Mouse (Mus musculus): ENCODE data around the gene Mgmt. TPM values are rescaled to one million over a fixed set of nuclear protein-coding genes. Genes with fewer than 3 reads are reported as not detected.

Gene Mgmt
- total RNA-seq, 2 experiments from 2014 or later = 2.4 TPM

DNA sequence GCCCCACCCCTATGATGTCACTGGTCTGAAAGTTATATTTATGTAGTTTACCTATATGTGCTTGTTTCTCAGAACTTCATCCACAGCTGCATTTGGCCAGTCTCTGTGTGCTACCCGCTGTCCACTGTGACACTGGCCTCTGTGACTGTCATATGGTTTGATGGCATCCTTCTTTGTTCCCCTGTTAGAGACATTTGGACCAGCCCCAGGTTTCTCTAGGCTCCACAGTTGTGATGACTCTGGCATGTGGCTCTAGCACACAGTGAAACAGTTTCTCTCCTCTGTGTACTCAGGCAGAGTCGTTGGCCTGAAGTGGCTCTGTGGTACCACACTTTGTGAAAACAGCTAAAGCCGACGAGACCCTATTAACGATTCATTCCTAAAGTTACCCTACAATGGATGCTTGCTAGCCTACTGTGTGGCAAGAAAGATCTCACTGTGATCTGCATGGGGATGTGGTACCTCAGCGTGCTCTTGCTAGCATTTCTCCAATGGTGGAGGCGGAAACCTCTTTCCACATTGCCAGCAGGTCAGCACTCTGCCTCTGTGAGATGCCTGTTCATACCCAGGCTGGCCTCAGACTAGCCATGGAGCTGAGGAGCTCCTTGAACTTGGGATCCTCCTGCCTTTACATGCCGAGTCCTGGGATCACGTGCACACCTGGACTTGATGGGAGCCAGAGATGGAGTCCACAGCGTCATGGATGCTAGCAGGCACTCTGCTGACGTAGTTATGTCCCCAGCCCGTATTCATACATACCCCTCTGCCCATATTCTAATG is 26.8 kb downstream of the Mgmt start:
- Histone ChIP-seq H3K27ac (no peak overlapping the region), H3K4me3 (no peak overlapping the region)
- DNase-seq = no peak
- TF ChIP-seq CTCF (IDR thresholded peaks at IDR 0.05) = no peak
- intact Hi-C loops (cut with DNase I) = no loop called here

DNA sequence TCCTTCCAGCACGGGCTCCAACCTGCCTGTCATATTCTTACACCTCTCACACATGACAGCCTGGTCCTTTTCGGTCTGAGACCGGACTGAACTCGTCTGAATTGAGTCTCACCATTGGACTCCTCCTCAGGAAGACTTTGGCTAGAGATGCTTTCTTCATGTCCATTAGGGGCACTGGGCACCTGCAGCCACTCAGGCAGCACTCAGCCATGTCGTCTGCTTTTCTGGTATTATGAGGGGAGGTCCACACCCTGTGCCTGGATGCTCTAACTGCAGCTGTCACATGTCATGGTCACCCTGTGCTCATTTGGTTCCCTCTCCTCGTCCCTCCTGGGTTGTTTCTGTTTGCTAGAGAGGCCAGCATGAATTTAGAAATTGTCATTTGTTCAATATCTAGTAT is 27.8 kb downstream of the Mgmt start:
- no peak overlapping the region for H3K27ac ChIP-seq
- no peak overlapping the region for H3K4me3 ChIP-seq
- DNase-seq = no peak
- no peak for TF ChIP-seq CTCF (IDR thresholded peaks at IDR 0.05)
- intact Hi-C loops (cut with DNase I) = no loop called here

DNA sequence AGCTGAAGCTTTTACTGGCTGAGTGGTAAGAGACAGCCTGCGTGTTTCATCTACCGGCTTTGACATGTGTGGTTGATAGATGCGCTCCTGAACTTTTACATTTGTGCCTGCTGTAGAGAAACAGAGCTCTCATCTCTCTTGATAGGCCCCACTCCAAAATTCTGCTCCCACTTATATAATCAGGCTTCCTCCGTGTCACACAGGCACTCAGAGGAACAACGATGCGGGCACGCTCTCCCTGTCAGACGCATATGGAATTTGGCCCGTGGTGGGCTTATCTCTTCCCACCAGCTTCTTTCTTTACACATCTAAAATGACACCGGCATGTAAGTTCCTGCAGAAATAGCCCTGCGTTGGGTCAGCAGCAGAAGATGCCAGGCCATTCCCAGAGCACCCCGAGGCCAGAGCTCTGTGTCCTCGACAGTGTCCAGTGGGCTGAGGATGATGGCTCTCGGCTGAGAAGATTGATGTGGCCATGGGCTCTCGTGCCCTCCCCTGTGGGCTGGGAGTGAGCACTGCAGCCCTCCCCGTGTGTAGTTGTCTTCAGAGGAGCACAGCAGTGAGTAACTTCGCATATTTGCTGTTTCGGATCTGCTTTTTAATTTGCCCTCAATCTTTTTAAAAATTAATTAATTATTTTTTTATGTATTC is 30.3 kb downstream of the Mgmt start:
- intact Hi-C loops (cut with DNase I) = no loop called here

DNA sequence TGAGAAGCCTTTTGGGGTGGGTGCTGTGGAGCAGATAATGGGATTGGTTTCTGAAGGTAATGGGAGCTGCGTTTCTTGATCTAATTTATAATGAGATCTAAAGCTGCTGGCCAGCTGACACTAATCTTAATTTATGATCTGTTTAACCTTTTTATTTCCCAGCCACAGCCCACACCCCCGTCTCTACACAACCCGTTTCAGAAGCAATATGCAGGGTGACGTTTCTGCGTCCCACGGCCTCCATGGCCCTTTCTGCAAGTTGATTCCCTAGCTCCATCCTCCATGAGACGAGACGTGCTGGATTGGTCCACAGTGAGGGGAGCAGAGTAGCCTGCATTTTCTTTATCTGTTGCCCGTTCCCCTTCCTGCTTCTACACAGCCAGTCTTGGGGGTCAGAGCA is 31.8 kb downstream of the Mgmt start:
- TF ChIP-seq CTCF (IDR thresholded peaks at IDR 0.05) = no peak
- Histone ChIP-seq H3K27ac (no peak overlapping the region), H3K4me3 (no peak overlapping the region)
- no peak for DNase-seq
- intact Hi-C loops (cut with DNase I) = no loop called here

More for the DNA sequence above, 30.3 kb downstream of the Mgmt start:
- no peak for DNase-seq
- H3K27ac ChIP-seq = no peak overlapping the region
- TF ChIP-seq CTCF (IDR thresholded peaks at IDR 0.05) = no peak
- H3K4me3 ChIP-seq = no peak overlapping the region

DNA sequence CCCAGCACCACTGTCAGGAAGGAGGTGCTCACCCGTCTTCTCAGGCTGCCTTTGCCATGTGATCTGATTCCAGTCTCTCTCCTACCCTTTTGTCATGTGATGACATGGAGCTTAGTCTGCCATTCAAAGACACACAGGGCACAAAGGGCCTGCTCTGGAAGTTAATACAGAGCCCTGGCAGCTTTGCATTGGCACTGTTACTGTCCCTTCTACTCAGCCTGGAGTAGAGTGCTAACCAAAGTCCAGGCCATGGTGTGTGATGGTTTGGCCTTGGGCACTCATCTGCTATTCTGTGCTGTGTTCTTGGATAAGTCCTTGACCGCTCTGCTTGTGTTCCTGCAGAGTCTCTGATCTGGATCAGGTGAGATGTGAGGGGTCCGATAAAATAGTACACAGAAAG is 36.0 kb downstream of the Mgmt start:
- intact Hi-C loops (cut with DNase I) = no loop called here
- Histone ChIP-seq H3K27ac (no peak overlapping the region), H3K4me3 (no peak overlapping the region)
- DNase-seq = no peak
- TF ChIP-seq CTCF (IDR thresholded peaks at IDR 0.05) = no peak

DNA sequence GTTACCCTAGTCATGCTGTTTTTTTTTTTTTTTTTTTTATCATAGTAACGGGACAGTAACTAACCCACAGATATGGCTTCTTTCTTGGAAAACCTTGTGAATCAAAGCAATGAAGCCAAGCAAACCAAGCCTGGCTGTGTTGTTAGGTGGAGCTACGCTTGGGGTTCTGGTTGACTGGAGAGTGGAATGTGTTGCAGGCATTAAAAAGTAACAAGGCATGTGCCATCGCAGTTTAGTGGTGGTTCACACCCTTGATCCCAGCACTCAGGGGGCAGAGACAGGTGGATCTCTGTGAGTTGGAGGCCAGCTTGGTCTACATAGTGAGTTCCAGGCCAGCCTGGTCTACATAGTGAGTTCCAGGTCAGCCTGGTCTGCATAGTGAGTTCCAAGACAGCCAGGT is 39.0 kb downstream of the Mgmt start:
- TF ChIP-seq CTCF (IDR thresholded peaks at IDR 0.05) = no peak
- Histone ChIP-seq H3K27ac (no peak overlapping the region), H3K4me3 (no peak overlapping the region)
- DNase-seq = no peak
- intact Hi-C loops (cut with DNase I) = no loop called here

DNA sequence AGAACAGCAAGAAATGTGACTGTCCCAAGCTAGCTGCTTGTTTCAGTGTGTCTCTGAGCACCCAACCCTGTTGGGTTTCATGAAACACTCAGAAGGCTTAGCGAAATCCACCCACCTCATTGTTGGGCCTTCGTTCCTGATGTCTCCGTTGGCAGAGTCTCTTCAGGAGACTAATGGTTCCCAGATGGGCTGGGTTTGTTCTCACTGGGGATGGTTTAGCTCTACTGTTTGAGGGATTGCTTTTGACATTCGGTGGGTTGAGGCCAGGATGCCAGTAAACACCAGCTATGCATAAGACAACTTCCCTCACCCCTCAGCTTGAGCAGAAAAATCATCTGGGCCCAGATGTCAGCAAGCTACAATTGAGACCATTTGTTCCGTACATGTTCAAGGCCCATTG is 39.9 kb downstream of the Mgmt start:
- H3K4me3 ChIP-seq = no peak overlapping the region
- no peak for DNase-seq
- TF ChIP-seq CTCF (IDR thresholded peaks at IDR 0.05) = no peak
- no peak overlapping the region for H3K27ac ChIP-seq
- intact Hi-C loops (cut with DNase I) = no loop called here

DNA sequence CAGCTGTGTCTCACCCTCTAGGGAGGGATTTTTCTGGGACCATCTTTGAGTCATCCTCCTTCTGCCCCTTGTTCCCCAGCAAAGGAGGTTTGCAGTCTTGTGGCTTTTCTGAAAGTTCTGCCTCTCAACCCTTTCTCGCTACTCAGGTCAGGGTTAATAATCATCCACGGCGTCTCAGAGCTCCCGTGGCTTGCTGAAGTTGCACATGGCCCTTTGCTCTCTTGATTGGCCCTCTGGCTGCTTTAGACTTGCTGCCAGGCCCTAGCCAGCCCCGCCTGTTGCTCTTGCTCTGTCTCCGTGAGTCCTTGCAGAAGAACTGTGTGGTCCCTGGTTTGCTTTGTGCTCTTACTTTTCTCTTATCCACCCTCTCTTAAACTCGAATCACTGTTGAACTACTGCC is 40.4 kb downstream of the Mgmt start:
- no peak for TF ChIP-seq CTCF (IDR thresholded peaks at IDR 0.05)
- no peak overlapping the region for H3K4me3 ChIP-seq
- no peak overlapping the region for H3K27ac ChIP-seq
- intact Hi-C loops (cut with DNase I) = no loop called here
- no peak for DNase-seq

DNA sequence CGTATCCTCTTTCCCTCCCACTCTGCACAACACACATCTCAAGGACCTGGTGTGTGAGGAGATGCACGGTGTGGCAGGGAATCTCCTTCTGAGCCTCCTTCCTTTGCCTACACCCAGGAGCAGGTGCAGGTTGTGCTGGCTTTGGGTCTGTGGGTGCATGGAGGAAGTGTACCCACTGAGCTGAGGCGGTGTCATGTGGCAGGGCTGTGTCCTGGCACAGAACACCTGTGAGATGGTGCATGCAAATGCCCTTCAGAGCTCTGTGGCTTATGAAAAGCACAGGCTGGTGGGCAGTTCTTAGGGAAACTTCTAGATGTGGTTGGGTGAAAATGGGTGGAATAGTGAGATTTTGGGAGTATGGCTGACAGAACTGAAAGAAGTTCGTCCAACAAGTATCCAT is 44.0 kb downstream of the Mgmt start:
- H3K4me3 ChIP-seq = no peak overlapping the region
- DNase-seq = no peak
- intact Hi-C loops (cut with DNase I) = no loop called here
- TF ChIP-seq CTCF (IDR thresholded peaks at IDR 0.05) = no peak
- H3K27ac ChIP-seq = no peak overlapping the region

DNA sequence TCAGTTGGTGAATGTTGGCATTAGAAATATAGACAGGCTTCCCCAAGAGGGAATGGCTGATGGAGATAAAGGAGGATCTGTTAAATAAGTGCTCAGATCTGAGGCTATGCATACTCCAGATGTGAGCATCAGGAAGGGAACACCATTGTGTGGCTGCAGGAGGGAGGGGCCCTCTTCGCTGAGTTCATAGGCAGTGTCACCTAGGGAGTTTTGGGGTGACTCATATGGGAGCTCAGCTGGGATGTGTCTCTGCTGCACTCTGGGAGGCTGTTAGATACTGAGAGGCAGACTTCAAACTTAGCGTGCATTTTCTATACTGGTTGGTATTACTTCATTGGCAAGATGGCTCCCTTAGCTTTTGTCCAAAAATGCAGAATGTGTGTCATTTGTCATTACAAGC is 48.0 kb downstream of the Mgmt start:
- H3K27ac ChIP-seq = no peak overlapping the region
- DNase-seq = no peak
- intact Hi-C loops (cut with DNase I) = no loop called here
- H3K4me3 ChIP-seq = no peak overlapping the region
- no peak for TF ChIP-seq CTCF (IDR thresholded peaks at IDR 0.05)

DNA sequence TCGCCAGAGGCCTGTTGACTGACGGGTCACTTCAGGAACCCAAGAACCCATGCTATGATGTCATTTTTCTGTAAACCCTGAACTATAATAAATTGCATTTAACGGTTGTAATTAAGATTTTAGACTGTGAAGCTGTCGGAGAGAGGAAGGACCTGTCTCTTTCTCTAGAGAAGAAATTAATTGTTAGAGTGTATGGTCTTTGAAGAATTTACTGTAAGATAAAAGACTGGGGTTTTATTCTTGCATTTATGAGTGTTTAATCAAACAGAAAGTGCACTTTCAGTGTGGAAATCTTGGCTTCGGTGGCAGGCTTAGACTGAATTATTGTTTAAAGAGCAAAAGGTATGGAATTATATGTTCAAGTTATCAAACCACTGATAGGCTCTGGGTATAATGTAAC is 49.5 kb downstream of the Mgmt start:
- intact Hi-C loops (cut with DNase I) = no loop called here
- no peak for DNase-seq
- H3K4me3 ChIP-seq = no peak overlapping the region
- no peak for TF ChIP-seq CTCF (IDR thresholded peaks at IDR 0.05)
- no peak overlapping the region for H3K27ac ChIP-seq

DNA sequence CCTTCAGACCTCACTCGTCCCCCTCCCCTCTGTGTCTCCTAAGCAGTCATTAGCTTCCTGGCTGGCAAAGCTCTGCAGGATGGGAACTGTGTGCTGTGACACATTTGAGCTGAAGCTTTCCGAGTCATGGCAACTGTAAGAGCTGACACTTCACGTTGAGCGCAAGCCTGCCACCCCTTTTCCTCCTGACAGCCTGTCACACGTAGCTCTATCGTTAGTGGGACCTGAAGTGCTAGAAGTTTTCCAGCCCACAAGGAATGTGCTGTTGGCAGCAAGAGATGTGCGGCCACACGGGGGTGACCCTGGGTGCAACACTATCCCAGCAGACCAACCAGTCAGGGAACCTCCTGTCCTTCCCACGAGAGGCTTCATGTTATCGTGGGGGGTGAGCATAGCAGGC is 51.3 kb downstream of the Mgmt start:
- intact Hi-C loops (cut with DNase I) = no loop called here
- H3K27ac ChIP-seq = no peak overlapping the region
- TF ChIP-seq CTCF (IDR thresholded peaks at IDR 0.05) = no peak
- H3K4me3 ChIP-seq = no peak overlapping the region
- no peak for DNase-seq

DNA sequence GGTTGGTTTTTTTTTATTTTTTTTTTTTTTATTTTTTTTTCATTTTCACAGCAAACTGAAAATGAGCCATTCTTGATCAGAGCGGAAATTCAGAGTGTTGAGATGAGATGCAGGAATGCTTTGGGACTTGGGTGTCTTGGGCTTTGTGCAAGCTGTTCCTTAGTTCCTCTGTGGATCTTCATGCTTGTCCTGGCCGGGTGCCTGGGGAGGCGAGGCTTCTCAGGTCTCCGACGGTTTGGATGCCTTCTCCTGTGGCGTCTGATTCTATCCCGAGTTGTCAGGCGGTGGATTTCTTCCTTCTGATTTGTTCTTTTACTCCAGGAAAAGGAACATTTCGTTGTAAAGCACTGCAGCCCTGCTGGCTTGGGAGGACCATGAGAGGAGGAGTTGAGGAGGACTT is 51.7 kb downstream of the Mgmt start:
- no peak for TF ChIP-seq CTCF (IDR thresholded peaks at IDR 0.05)
- no peak overlapping the region for H3K4me3 ChIP-seq
- peak; percentile 62 for DNase-seq
- no peak overlapping the region for H3K27ac ChIP-seq
- intact Hi-C loops (cut with DNase I) = no loop called here

DNA sequence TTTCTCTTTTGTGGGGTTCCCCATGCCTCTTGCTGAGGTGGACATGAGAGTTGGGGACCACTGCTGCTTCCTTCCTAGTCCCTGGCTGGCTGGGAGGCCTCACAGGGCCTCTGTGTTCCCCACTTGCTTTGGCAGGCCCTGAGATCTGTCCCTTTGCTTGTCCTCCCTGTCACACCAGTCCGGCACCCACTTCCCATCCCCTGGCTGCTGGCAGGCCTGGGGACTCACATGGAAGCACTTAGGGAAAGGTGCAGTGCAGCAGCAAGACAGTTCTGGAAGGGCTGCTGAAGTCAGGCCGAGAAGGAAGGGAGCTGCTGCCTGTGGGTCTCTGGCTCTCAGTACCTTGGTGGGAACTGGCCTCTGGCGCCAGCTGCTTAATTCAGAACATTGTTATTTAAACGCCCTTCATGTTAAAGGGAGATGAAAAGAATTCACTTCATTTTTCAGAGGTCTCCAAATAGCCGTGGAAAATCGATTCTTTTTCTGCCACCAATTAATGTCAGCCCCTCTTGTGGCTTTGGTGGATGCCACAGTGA is 53.9 kb downstream of the Mgmt start:
- intact Hi-C loops (cut with DNase I) = no loop called here
- no peak for DNase-seq
- no peak for TF ChIP-seq CTCF (IDR thresholded peaks at IDR 0.05)
- no peak overlapping the region for H3K27ac ChIP-seq
- H3K4me3 ChIP-seq = no peak overlapping the region

All from gastrocnemius, adult 2 months (tissue).